Mouse (Mus musculus) intestine, embryonic 15.5 days (tissue): ENCODE data around the gene Mrpl10. TPM values are rescaled to one million over a fixed set of nuclear protein-coding genes. Genes with fewer than 3 reads are reported as not detected.

ENCODE experiments used
- ATAC-seq: fragments of 200-750 bp; cut with Nextera tagmentation; 2 replicates; pipeline ENCODE4 v1.8.0; 2017; ENCODE audit warnings: moderate TSS enrichment, moderate library complexity
- H3K27ac ChIP-seq: fragments of 300-500 bp; sonication (generic); 2 replicates; pipeline ENCODE4 v1.5.1; 2015; ENCODE audit warnings: mild to moderate bottlenecking, inconsistent platforms
- H3K27me3 ChIP-seq: fragments of 300-500 bp; sonication (generic); replicated peaks from 2 replicates; pipeline ENCODE4 v1.6.1; 2015; ENCODE audit warnings: inconsistent platforms
- H3K36me3 ChIP-seq: fragments of 300-500 bp; sonication (generic); 2 replicates; pipeline ENCODE4 v1.6.1; 2015; ENCODE audit warnings: inconsistent platforms
- H3K4me1 ChIP-seq: fragments of 300-500 bp; sonication (generic); replicated peaks from 2 replicates; pipeline ENCODE4 v1.6.1; 2015; ENCODE audit warnings: inconsistent platforms
- H3K4me2 ChIP-seq: fragments of 300-500 bp; sonication (generic); replicated peaks from 2 replicates; pipeline ENCODE4 v1.6.1; 2015; ENCODE audit warnings: mild to moderate bottlenecking, inconsistent platforms
- H3K4me3 ChIP-seq: fragments of 300-500 bp; sonication (generic); replicated peaks from 2 replicates; pipeline ENCODE4 v1.5.1; 2015; ENCODE audit warnings: inconsistent platforms
- H3K9ac ChIP-seq: fragments of 300-500 bp; sonication (generic); 2 replicates; pipeline ENCODE4 v1.6.1; 2015; ENCODE audit warnings: inconsistent platforms
- H3K9me3 ChIP-seq: fragments of 300-500 bp; sonication (generic); 2 replicates; pipeline ENCODE4 v1.6.1; 2016; ENCODE audit warnings: inconsistent platforms
- WGBS: fragments of 180-500 bp; shearing (Covaris S2); methylation state at CpG from one replicate; pipeline ENCODE4 v1.1.7; 2015; 5-methylcytosine and 5-hydroxymethylcytosine counted together
- polyA plus RNA-seq: library from polyadenylated mRNA; unstranded; fragments of >200 nt; fragmentation: Nextera tagmentation; extraction: Ambion mirVana; gene quantifications from 2 replicates; pipeline ENCODE4 v1.2.1, GENCODE M21; 2015

The Mrpl10 gene
- polyA plus RNA-seq, 1 experiment from 2014 or later: 86.9 TPM

DNA sequence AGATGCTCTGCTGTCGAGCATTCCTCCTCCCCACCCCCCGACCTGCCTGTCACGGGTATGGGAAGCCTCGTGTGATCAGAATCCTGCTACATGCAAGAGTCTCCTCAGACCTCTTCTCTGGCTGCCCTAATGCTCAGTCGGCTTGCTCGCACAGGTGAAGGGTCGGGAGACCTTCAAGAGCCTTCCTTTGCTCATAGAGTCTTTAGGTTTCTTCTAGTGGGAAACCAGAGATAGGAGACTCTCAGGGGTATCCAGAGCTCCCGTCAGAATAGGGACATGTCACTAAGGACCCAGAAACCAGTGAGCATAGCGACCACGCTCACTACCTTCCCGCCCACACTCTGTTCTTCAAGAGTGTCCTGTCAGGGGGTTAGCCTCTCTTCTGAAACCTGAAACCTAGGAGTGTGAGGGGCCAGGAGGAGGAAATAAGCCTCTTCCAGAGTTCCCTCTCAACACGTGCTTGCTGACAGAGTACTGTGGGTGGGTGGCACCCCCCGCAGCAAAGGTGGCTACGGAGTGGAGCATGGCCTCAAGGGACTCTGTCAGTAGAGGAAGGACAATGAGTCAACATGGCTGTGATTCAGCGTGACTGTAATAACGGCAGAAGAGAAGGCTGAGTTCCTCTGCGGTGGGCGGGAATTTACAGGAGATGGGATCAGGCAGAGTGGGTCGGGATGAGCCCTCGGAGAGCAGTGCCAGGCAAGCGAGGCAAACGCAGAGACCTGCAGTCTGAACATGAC is 42.2 kb downstream of the Mrpl10 start:
- no peak for ATAC-seq
- Histone ChIP-seq H3K27ac (no peak overlapping the region), H3K4me2 (no peak overlapping the region), H3K9ac (no peak overlapping the region), H3K9me3 (no peaks in the 10 kb centered on the region), H3K36me3 (no peaks in the 10 kb centered on the region), H3K4me3 (no peak overlapping the region), H3K4me1 (0 out of 2 replicates have a peak, but pooled peaks cover 6% of the 10 kb centered on the region), H3K27me3 (no peaks in the 10 kb centered on the region)
- WGBS: 21% methylated on average over 22 of the region's 22 CpGs

- no peaks in the 10 kb centered on the region for H3K27me3 ChIP-seq
- no peak overlapping the region for H3K4me3 ChIP-seq
- H3K4me1 ChIP-seq: 0 out of 2 replicates have a peak, but pooled peaks cover 6% of the 10 kb centered on the region
- H3K27ac ChIP-seq: no peak overlapping the region
- H3K9ac ChIP-seq: no peak overlapping the region
- ATAC-seq: no peak
- WGBS: 75% methylated on average over 15 of the region's 15 CpGs
- no peaks in the 10 kb centered on the region for H3K36me3 ChIP-seq
- H3K4me2 ChIP-seq: no peak overlapping the region
- H3K9me3 ChIP-seq: no peaks in the 10 kb centered on the region
Measured at GRCm38 (mm10) chr11:97084821-97085505, 43.6 kb downstream of the Mrpl10 start.

- Histone ChIP-seq H3K27ac (no peak overlapping the region), H3K9ac (no peak overlapping the region), H3K4me3 (no peak overlapping the region), H3K9me3 (no peaks in the 10 kb centered on the region), H3K4me1 (0 out of 2 replicates have a peak, but pooled peaks cover 6% of the 10 kb centered on the region), H3K36me3 (no peaks in the 10 kb centered on the region), H3K4me2 (no peak overlapping the region), H3K27me3 (0 out of 2 replicates have a peak, but pooled peaks cover 4% of the 10 kb centered on the region)
- 64% methylated on average over 6 of the region's 6 CpGs for WGBS
- no peak for ATAC-seq
Measured at GRCm38 (mm10) chr11:97086365-97086764, 45.0 kb downstream of the Mrpl10 start.

- H3K36me3 ChIP-seq: no peaks in the 10 kb centered on the region
- H3K27me3 ChIP-seq: peaks cover 34% of the 10 kb centered on the region
- peaks cover 4% of the 10 kb centered on the region; the same call in 1 of the 2 replicates for H3K4me1 ChIP-seq
- WGBS: 59% methylated on average over 2 of the region's 2 CpGs
- H3K9ac ChIP-seq: no peak overlapping the region
- no peak overlapping the region for H3K27ac ChIP-seq
- H3K9me3 ChIP-seq: no peaks in the 10 kb centered on the region
- no peak overlapping the region for H3K4me3 ChIP-seq
- H3K4me2 ChIP-seq: no peak overlapping the region
- ATAC-seq: no peak
Measured at GRCm38 (mm10) chr11:97094600-97094999, 53.2 kb downstream of the Mrpl10 start.

DNA sequence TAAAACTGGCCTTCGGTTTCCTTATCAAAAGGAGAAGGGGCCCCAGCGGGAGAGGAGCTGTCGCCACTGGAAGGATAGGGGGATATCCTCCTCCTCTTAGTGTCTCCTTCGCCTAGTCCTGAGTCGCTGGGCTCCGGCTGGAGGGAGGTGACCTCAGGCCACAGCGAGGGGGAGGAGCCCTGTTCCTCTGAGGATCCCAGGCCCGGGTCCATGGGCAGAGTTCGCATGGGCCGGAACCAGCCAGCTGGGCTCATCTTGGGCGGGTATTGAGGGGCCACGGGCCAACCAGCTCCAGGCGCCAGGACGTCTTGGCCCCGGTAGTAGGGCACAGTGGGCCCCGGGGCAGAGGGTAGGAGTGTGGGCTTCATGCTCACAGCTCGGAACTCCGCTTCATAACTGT is 57.4 kb downstream of the Mrpl10 start:
- H3K27me3 ChIP-seq: peaks cover 33% of the 10 kb centered on the region
- H3K4me2 ChIP-seq: 0 out of 2 replicates have a peak overlapping the region, but pooled peaks have one; percentile 30
- 20% methylated on average over 18 of the region's 18 CpGs for WGBS
- peaks cover 4% of the 10 kb centered on the region; the same call in 1 of the 2 replicates for H3K4me1 ChIP-seq
- H3K9ac ChIP-seq: no peak overlapping the region; the same call in 1 of the 2 replicates
- ATAC-seq: no peak
- no peak overlapping the region for H3K27ac ChIP-seq
- no peaks in the 10 kb centered on the region for H3K36me3 ChIP-seq
- no peaks in the 10 kb centered on the region for H3K9me3 ChIP-seq
- H3K4me3 ChIP-seq: no peak overlapping the region

Other genes with a start within 250 kb of the Mrpl10 start
- 50.4 and 52.6 TPM in 2 replicates for gene Nfe2l1, start 211.6 kb upstream of the Mrpl10 start, polyA plus RNA-seq
- 93.5 and 94.6 TPM in 2 replicates for gene Copz2, start 191.7 kb upstream of the Mrpl10 start, polyA plus RNA-seq
- 64.2 and 66.7 TPM in 2 replicates for gene Cdk5rap3, start 125.1 kb upstream of the Mrpl10 start, polyA plus RNA-seq
- gene Prr15l, start 113.5 kb upstream of the Mrpl10 start, polyA plus RNA-seq: 84.7 and 86.9 TPM in 2 replicates
- 81.9 and 92.8 TPM in 2 replicates for gene Pnpo, start 97.6 kb upstream of the Mrpl10 start, polyA plus RNA-seq
- gene Sp2, start 58.6 kb upstream of the Mrpl10 start, polyA plus RNA-seq: 13.3 and 15.1 TPM in 2 replicates
- 0.29 and 0.30 TPM in 2 replicates for gene Sp6, start 28.2 kb upstream of the Mrpl10 start, polyA plus RNA-seq
- gene Scrn2, start 11.6 kb upstream of the Mrpl10 start, polyA plus RNA-seq: 18.1 and 21.9 TPM in 2 replicates
- gene Lrrc46, start 153 bp upstream of the Mrpl10 start, polyA plus RNA-seq: 0.40 and 0.45 TPM in 2 replicates
- 9.1 and 11.1 TPM in 2 replicates for gene Osbpl7, start 9.1 kb downstream of the Mrpl10 start, polyA plus RNA-seq
- gene Tbx21, start 73.8 kb downstream of the Mrpl10 start, polyA plus RNA-seq: 0.24 and 0.25 TPM in 2 replicates
- gene Tbkbp1, start 109.9 kb downstream of the Mrpl10 start, polyA plus RNA-seq: 3.8 and 4.2 TPM in 2 replicates
- 49.2 and 49.4 TPM in 2 replicates for gene Kpnb1, start 146.3 kb downstream of the Mrpl10 start, polyA plus RNA-seq
- 77.3 and 84.1 TPM in 2 replicates for gene Npepps, start 239.1 kb downstream of the Mrpl10 start, polyA plus RNA-seq